Mouse (Mus musculus) urinary bladder, adult 18-20 months (tissue): ENCODE measurements around the gene Olfr317.
"Not testable (repeated sequence)": the region's sequence is repeated elsewhere in the genome, so short reads cannot be mapped to it uniquely, and the experiment has no call there.

Experiments
- DNase-seq, 2 experiments: peaks; one replicate each; pipeline ENCODE4 v3.0.0; 2022; ENCODE audit warnings: low spot score in 2 of 2, mixed read lengths in 2 of 2

Olfr317 gene

DNA sequence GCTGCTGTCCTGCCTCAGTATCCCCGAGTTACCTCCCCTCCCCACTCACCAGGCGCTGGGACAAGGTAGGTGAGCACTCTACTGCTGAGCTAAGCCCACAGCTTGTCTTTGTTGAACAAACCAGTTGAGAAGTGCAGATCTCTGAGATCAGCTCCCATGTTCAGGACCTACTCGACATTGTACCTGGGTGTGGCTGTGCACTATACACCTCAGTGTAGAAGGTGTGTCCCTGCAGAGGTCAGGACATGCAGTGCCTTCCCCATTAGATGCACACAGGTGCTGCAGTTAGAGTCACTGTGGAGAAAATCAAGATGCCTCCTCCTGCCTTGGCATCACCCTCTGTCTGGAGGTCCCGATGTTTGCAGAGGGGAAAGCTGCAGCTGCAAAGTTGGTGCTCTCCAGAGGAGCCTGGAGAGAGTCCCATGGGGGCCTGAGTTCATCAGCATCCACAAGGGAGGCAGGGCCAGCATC is at the start of gene Olfr317:
TSS of gene Olfr317 (minus strand) at position 421 of the 471 bp plus-strand sequence.
- DNase-seq = no peak

GRCm38 (mm10) chr11:58788346-58788745 is 49.3 kb upstream of the Olfr317 start:
- no peak for DNase-seq

GRCm38 (mm10) chr11:58787651-58788050 is 48.6 kb upstream of the Olfr317 start:
- DNase-seq = no peak

GRCm38 (mm10) chr11:58784182-58784581 is 45.2 kb upstream of the Olfr317 start:
- no peak for DNase-seq

DNA sequence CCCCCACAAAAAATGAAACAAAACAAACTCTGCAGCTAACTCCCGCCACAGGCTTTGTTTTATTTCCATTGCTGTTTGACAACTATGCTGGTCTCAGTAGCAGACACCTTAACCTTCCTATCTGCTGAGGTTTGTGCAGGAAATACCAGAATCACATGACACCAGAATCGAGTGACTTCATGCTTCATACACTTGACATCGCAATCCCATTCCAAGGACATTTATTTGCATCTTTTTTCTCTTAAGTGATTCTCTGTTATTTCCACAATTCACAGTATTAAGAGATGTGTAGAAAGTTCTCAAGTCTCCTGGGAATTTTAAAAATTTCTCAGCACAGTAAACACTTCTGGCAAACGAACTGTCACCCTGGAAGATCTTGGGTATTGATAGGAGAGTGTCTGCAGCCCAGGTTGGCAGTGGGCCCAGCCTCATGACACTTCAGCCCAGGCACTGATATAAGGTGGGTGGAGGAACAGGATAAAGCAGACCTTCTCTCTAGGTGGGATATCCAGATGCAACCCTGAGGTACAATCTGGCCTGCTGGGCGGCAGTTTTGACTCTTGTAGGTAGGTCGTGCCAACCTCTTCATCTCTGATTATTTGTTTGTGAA is 43.6 kb upstream of the Olfr317 start, which contains the start of gene Olfr314:
TSS of gene Olfr314 (plus strand) at position 473 of the 610 bp plus-strand sequence.
- no peak for DNase-seq

GRCm38 (mm10) chr11:58772888-58773287 is 33.9 kb upstream of the Olfr317 start, which contains the start of gene Olfr315:
Gene Olfr315, plus strand, starts transcription at chr11:58773188.
- DNase-seq = no peak

GRCm38 (mm10) chr11:58752434-58752833 is 13.4 kb upstream of the Olfr317 start, which contains the start of gene Olfr316:
Gene Olfr316, plus strand, starts transcription at chr11:58752734.
- DNase-seq = no peak

DNA sequence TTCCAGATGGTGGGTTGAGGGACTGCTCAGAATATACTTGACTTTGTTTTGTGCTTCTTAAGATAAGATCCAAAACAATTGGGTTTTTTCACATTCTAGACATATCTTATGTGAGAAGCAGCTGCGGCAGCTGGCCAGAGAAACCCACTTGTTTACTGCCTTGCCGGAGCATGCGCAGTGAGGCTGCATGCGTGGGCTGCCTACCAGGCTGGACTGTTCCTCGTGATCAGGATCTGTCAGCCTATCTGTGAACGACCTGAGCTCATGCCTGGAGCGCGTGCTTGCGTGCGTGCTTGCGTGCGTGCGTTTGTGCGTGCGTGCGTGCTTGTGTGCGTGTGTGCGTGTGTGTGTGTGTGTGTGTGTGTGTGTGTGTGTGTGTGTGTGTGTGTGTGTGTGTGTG is 12.1 kb upstream of the Olfr317 start:
- not testable (repeated sequence) for DNase-seq

DNA sequence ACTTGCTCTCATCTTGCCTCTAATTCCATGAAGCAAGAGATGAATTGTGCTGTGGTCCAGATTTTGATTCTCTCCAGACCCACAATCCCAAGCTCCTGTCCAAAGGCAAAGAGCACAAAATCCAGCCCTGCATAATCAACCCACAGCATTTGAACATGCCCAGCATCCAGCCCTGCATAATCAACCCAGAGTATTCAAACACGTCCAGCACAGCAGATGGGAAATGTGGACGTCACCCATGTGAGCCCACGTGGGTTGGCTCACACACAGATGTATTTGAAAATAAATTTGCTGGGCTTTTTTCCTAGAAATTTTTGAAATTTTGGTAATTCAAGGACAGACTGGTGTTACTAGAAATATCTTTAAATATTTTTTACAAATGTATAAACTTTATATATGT is 5.6 kb downstream of the Olfr317 start:
- no peak for DNase-seq

DNA sequence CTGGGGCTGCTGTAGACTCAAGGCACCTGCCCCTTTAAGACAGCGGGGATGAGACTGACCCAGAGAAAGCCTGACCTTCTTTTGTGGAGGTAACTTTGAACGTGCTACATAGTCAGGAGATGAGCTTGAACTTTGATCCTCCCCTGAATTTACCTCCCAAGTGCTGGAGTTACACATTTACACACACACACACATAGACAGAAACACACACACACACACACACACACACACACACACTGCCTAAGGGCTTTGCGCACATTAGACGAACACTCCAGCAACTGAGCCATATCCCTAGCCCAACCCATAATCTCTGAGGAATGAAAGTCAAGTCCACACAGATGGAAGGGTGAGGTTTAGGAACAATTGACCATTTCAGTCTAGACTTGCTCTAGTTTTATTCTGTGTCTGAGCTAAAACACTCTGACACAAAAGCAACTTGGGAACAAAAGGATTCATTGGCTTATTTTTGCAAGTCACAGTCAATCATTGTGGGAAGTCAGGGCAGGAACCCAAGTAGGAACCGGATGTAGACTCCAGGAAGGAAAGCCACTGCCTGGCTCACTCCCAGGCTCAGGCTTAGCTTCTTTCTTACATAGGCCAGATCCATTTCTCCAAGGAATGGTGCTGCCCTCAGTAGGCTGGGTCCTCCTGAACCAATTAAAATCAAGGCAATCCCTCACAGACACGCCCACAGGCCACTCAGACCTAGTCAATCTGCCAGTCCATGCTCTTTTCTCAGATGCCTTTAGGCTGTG is 10.9 kb downstream of the Olfr317 start:
- not testable (repeated sequence) for DNase-seq

- DNase-seq = no peak
Measured at GRCm38 (mm10) chr11:58723914-58724313, 15.1 kb downstream of the Olfr317 start, which contains the start of gene Olfr318. Gene Olfr318, minus strand, starts transcription at chr11:58724014.

GRCm38 (mm10) chr11:58719701-58720100 is 19.3 kb downstream of the Olfr317 start:
- no peak for DNase-seq

DNA sequence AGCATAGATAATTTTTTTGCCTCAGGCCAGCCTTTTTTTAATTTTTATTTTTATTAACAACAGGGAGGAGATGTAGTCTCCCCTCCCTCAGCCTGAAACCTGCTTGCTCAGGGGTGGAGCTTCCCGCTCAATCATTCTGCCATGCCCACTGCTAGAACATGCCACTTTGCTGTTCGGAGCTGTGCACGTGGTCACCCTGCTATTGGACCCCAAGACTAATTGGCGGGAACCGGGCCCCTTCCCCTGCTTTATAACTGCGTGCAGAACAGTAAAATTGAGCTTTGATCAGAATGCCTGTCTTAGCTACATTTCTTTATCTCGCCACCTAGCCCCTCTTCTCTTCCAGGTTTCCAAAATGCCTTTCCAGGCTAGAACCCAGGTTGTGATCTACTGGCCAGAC is 21.3 kb downstream of the Olfr317 start:
- DNase-seq = not testable (repeated sequence)

- DNase-seq = no peak
Measured at GRCm38 (mm10) chr11:58709086-58709485, 29.9 kb downstream of the Olfr317 start.

GRCm38 (mm10) chr11:58698862-58699261 is 40.1 kb downstream of the Olfr317 start, which contains the start of gene Olfr319:
Gene Olfr319, plus strand, starts transcription at chr11:58699162.
- no peak for DNase-seq
